Mouse (Mus musculus) hindbrain, postnatal 0 days (tissue): ENCODE data around the gene Sh3d21. TPM values are rescaled to one million over a fixed set of nuclear protein-coding genes. Genes with fewer than 3 reads are reported as not detected.

Experiments
- ATAC-seq: fragments of 200-750 bp; cut with Nextera tagmentation; 2 replicates; pipeline ENCODE4 v1.8.0; 2017; ENCODE audit warnings: mild to moderate bottlenecking, moderate TSS enrichment, moderate library complexity
- DNase-seq: peaks from one replicate; pipeline ENCODE4 v3.0.0-alpha.2; 2015; ENCODE audit warnings: low spot score
- H3K27ac ChIP-seq: fragments of 300-500 bp; sonication (generic); 2 replicates; pipeline ENCODE4 v1.5.1; 2014; ENCODE audit warnings: mild to moderate bottlenecking
- H3K27me3 ChIP-seq: fragments of 300-500 bp; sonication (generic); 2 replicates; pipeline ENCODE4 v1.6.1; 2014; ENCODE audit warnings: low read length, mixed read lengths; ENCODE audit not compliant: insufficient read depth
- H3K36me3 ChIP-seq: fragments of 300-500 bp; sonication (generic); 2 replicates; pipeline ENCODE4 v1.6.1; 2014; ENCODE audit warnings: low read length, mixed read lengths; ENCODE audit not compliant: insufficient read depth
- H3K4me1 ChIP-seq: fragments of 300-500 bp; sonication (generic); 2 replicates; pipeline ENCODE4 v1.6.1; 2014; ENCODE audit warnings: antibody characterized with exemption, low read length, mixed read lengths; ENCODE audit not compliant: insufficient read depth
- H3K4me2 ChIP-seq: fragments of 300-500 bp; sonication (generic); 2 replicates; pipeline ENCODE4 v1.6.1; 2014; ENCODE audit warnings: low read depth, mild to moderate bottlenecking, low read length, moderate library complexity, mixed read lengths
- H3K4me3 ChIP-seq: fragments of 300-500 bp; sonication (generic); 2 replicates; pipeline ENCODE4 v1.5.1; 2014; ENCODE audit warnings: low read length
- H3K9ac ChIP-seq: fragments of 300-500 bp; sonication (generic); replicated peaks from 2 replicates; pipeline ENCODE4 v1.6.1; 2014; ENCODE audit warnings: mild to moderate bottlenecking, low read length, moderate library complexity, mixed read lengths
- H3K9me3 ChIP-seq: fragments of 300-500 bp; sonication (generic); 2 replicates; pipeline ENCODE4 v1.6.1; 2016; ENCODE audit warnings: low read length, mixed read lengths
- CTCF ChIP-seq: IDR thresholded peaks from 2 replicates; pipeline ENCODE4 v1.5.1; 2016; ENCODE audit warnings: antibody characterized with exemption, control low read depth, low read depth
- WGBS: fragments of 180-500 bp; shearing (Covaris S2); extraction: QIAGEN DNeasy Blood & Tissue Kit; methylation state at CpG from one replicate; pipeline ENCODE4 v1.1.7; 2014; 5-methylcytosine and 5-hydroxymethylcytosine counted together
- polyA plus RNA-seq: library from polyadenylated mRNA; unstranded; fragments of >200 nt; fragmentation: Nextera tagmentation; extraction: Ambion mirVana; gene quantifications from 2 replicates; pipeline ENCODE4 v1.2.1, GENCODE M21; 2015
- total RNA-seq: library from RNA; depleted of rRNA; stranded (reverse); fragments of >200 nt; gene quantifications from 2 replicates; pipeline ENCODE4 v1.2.3, GENCODE M21; 2014; rRNA removed

Gene Sh3d21
- total and polyA plus RNA-seq, 2 experiments from 2014 or later: 0.63 to 2.2 TPM

GRCm38 (mm10) chr4:126102061-126102841 lies 61.0 kb downstream of the Sh3d21 start:
- H3K9ac ChIP-seq: no peak overlapping the region
- no peaks in the 10 kb centered on the region; the same call in 1 of the 2 replicates for H3K36me3 ChIP-seq
- ATAC-seq: no peak
- TF ChIP-seq CTCF: no peak
- peak overlapping the region; percentile 94 for H3K27ac ChIP-seq
- H3K27me3 ChIP-seq: no peaks in the 10 kb centered on the region
- peak overlapping the region; percentile 99 for H3K4me2 ChIP-seq
- H3K4me1 ChIP-seq: peaks cover 32% of the 10 kb centered on the region
- H3K9me3 ChIP-seq: no peaks in the 10 kb centered on the region
- 36% methylated on average over 7 of the region's 7 CpGs for WGBS
- no peak overlapping the region for H3K4me3 ChIP-seq
- DNase-seq: peak; percentile 44

- Histone ChIP-seq H3K36me3 (no peaks in the 10 kb centered on the region; the same call in 1 of the 2 replicates), H3K27me3 (no peaks in the 10 kb centered on the region), H3K4me3 (no peak overlapping the region), H3K9ac (no peak overlapping the region), H3K4me1 (peaks cover 26% of the 10 kb centered on the region), H3K4me2 (no peak overlapping the region), H3K27ac (no peak overlapping the region), H3K9me3 (no peaks in the 10 kb centered on the region)
- no peak for TF ChIP-seq CTCF
- 85% methylated on average over 3 of the region's 3 CpGs for WGBS
- ATAC-seq (no peak), DNase-seq (no peak)
Measured at GRCm38 (mm10) chr4:126100764-126101163, 62.5 kb downstream of the Sh3d21 start.

Other genes starting within 250 kb of the Sh3d21 start
- gene Csf3r, start 138.9 kb downstream of the Sh3d21 start, total RNA-seq: 0.93 and 1.7 TPM in 2 replicates
- gene Csf3r, start 138.9 kb downstream of the Sh3d21 start, polyA plus RNA-seq: 0.91 and 0.95 TPM in 2 replicates
- gene Mrps15, start 116.6 kb downstream of the Sh3d21 start, total RNA-seq: 33.9 and 45.1 TPM in 2 replicates
- 130 and 142 TPM in 2 replicates for gene Mrps15, start 116.6 kb downstream of the Sh3d21 start, polyA plus RNA-seq
- 12.7 and 20.2 TPM in 2 replicates for gene Oscp1, start 104.9 kb downstream of the Sh3d21 start, total RNA-seq
- 43.4 and 46.6 TPM in 2 replicates for gene Oscp1, start 104.9 kb downstream of the Sh3d21 start, polyA plus RNA-seq
- 25.1 and 54.7 TPM in 2 replicates for gene Lsm10, start 66.9 kb downstream of the Sh3d21 start, total RNA-seq
- gene Lsm10, start 66.9 kb downstream of the Sh3d21 start, polyA plus RNA-seq: 42.8 and 42.9 TPM in 2 replicates
- 19.9 and 23.3 TPM in 2 replicates for gene Stk40, start 59.5 kb downstream of the Sh3d21 start, total RNA-seq
- 17.6 and 19.7 TPM in 2 replicates for gene Stk40, start 59.5 kb downstream of the Sh3d21 start, polyA plus RNA-seq
- 24.9 and 25.6 TPM in 2 replicates for gene Eva1b, start 15.7 kb downstream of the Sh3d21 start, total RNA-seq
- gene Eva1b, start 15.7 kb downstream of the Sh3d21 start, polyA plus RNA-seq: 11.6 and 12.3 TPM in 2 replicates
- gene Thrap3, start 39.3 kb upstream of the Sh3d21 start, total RNA-seq: 85.7 and 128 TPM in 2 replicates
- 108 and 123 TPM in 2 replicates for gene Thrap3, start 39.3 kb upstream of the Sh3d21 start, polyA plus RNA-seq
- 106 and 109 TPM in 2 replicates for gene Map7d1, start 92.9 kb upstream of the Sh3d21 start, total RNA-seq
- gene Map7d1, start 92.9 kb upstream of the Sh3d21 start, polyA plus RNA-seq: 51.0 and 54.6 TPM in 2 replicates
- 88.9 and 97.4 TPM in 2 replicates for gene Trappc3, start 98.8 kb upstream of the Sh3d21 start, total RNA-seq
- 187 and 188 TPM in 2 replicates for gene Trappc3, start 98.8 kb upstream of the Sh3d21 start, polyA plus RNA-seq
- gene Col8a2, start 123.3 kb upstream of the Sh3d21 start, total RNA-seq: 11.6 and 17.7 TPM in 2 replicates
- 5.5 and 5.9 TPM in 2 replicates for gene Col8a2, start 123.3 kb upstream of the Sh3d21 start, polyA plus RNA-seq
- gene Adprhl2, start 158.2 kb upstream of the Sh3d21 start, total RNA-seq: 64.0 and 73.9 TPM in 2 replicates
- 73.2 and 73.9 TPM in 2 replicates for gene Adprhl2, start 158.2 kb upstream of the Sh3d21 start, polyA plus RNA-seq
- gene Tekt2, start 162.2 kb upstream of the Sh3d21 start, total RNA-seq: 2.9 and 25.7 TPM in 2 replicates
- gene Tekt2, start 162.2 kb upstream of the Sh3d21 start, polyA plus RNA-seq: 16.3 and 17.3 TPM in 2 replicates